Mouse (Mus musculus): Measurements from ENCODE around the gene Chst14. TPM values are rescaled to one million over a fixed set of nuclear protein-coding genes. Genes with fewer than 3 reads are reported as not detected.

Gene Chst14
- 2.5 TPM for polyA plus RNA-seq (2015; fragmentation: Illumina TruSeq; extraction: RNeasy Lipid Tissue Mini Kit (QIAGEN cat#74804); ENCODE audit: low read depth, low replicate concordance)

DNA sequence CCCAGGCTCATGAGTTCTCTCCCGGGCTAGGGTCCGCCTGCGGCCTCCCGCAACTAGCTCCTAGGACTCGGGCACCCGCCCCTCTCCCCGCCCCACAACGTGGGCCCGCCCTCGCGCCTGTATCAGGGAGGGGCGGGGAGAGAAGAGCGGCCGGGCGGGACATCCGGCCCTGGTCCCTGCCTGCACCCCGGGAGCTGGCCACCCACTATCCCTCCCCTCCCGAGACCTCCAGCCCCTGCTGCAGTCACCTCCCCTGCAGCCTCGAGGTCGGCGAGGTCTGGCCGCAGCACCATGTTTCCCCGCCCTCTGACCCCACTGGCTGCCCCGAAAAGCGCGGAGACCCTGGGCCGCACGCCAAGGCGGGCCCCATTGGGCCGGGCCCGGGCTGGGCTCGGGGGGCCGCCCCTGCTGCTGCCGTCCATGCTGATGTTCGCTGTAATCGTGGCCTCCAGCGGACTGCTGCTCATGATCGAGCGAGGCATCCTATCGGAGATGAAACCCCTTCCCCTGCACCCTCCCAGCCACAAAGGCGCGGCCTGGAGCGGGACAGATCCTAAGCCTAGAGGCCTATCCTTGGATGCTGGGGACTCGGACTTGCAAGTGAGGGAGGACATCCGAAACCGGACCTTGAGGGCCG is at the start of gene Chst14:
Gene Chst14, plus strand, starts transcription at position 136 of the 637 bp plus-strand sequence.

DNA sequence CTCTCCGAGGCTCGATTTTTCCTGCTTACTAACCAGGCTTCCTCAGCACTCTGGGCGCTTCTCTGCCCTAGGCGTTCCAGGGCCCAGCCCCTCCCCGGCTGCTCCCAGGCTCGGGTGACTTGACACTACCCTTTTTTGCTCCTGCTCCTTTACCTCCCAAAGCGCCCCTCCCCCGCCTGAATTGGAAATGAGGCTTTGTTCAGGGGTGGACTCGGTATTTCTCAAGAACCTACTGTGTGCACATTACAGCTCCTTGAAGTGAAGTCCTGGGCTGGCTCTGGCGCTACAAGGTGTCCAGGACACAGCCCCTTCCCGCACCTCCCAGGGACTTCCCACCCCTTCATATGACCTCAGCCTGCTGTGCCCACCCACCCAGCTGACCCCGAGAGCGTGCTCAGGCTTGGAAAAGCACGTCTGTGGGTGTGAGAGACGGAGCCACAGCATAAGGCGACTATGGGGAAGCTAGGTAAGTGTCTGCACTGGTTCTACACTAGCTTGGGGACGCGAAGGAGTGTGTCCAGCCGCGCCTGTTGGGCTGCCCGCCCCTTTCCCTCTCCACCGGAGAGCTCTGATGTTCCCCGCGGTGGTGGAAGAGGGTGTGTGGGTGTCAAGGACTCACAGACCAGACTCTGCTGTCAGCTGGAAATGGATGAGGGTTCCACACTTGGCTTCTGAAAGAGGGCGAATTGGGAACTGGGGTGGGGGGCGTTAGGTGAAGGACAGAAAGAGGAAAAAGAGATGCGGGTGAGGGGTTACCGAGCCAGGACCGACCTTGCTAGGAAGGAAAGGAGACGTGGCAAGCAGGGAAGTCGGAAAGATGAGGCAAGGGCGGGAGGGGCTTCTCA is 26.1 kb upstream of the Chst14 start, which contains the start of gene Bahd1:
Gene Bahd1, plus strand, starts transcription at position 397 of the 845 bp plus-strand sequence.

Other genes starting within 250 kb of the Chst14 start
- gene Ankrd63, start 222.5 kb upstream of the Chst14 start, polyA plus RNA-seq (2015; fragmentation: Illumina TruSeq; extraction: RNeasy Lipid Tissue Mini Kit (QIAGEN cat#74804); ENCODE audit: low read depth, low replicate concordance), result 15.3 TPM
- gene Plcb2, start 198.1 kb upstream of the Chst14 start, polyA plus RNA-seq (2015; fragmentation: Illumina TruSeq; extraction: RNeasy Lipid Tissue Mini Kit (QIAGEN cat#74804); ENCODE audit: low read depth, low replicate concordance), result 2.4 TPM
- gene Inafm2, start 180.7 kb upstream of the Chst14 start, polyA plus RNA-seq (2015; fragmentation: Illumina TruSeq; extraction: RNeasy Lipid Tissue Mini Kit (QIAGEN cat#74804); ENCODE audit: low read depth, low replicate concordance), result 25.2 TPM
- 4.2 TPM for gene Ccdc9b, start 163.8 kb upstream of the Chst14 start, polyA plus RNA-seq (2015; fragmentation: Illumina TruSeq; extraction: RNeasy Lipid Tissue Mini Kit (QIAGEN cat#74804); ENCODE audit: low read depth, low replicate concordance)
- gene Phgr1, start 153.7 kb upstream of the Chst14 start, polyA plus RNA-seq (2015; fragmentation: Illumina TruSeq; extraction: RNeasy Lipid Tissue Mini Kit (QIAGEN cat#74804); ENCODE audit: low read depth, low replicate concordance), result not detected
- gene Disp2, start 146.8 kb upstream of the Chst14 start, polyA plus RNA-seq (2015; fragmentation: Illumina TruSeq; extraction: RNeasy Lipid Tissue Mini Kit (QIAGEN cat#74804); ENCODE audit: low read depth, low replicate concordance), result 137 TPM
- 2.0 TPM for gene Knstrn, start 112.5 kb upstream of the Chst14 start, polyA plus RNA-seq (2015; fragmentation: Illumina TruSeq; extraction: RNeasy Lipid Tissue Mini Kit (QIAGEN cat#74804); ENCODE audit: low read depth, low replicate concordance)
- gene Ivd, start 64.5 kb upstream of the Chst14 start, polyA plus RNA-seq (2015; fragmentation: Illumina TruSeq; extraction: RNeasy Lipid Tissue Mini Kit (QIAGEN cat#74804); ENCODE audit: low read depth, low replicate concordance), result 84.6 TPM
- 16.6 TPM for gene Bahd1, start 26.1 kb upstream of the Chst14 start, polyA plus RNA-seq (2015; fragmentation: Illumina TruSeq; extraction: RNeasy Lipid Tissue Mini Kit (QIAGEN cat#74804); ENCODE audit: low read depth, low replicate concordance)
- 74.4 TPM for gene Ccdc32, start 102.9 kb downstream of the Chst14 start, polyA plus RNA-seq (2015; fragmentation: Illumina TruSeq; extraction: RNeasy Lipid Tissue Mini Kit (QIAGEN cat#74804); ENCODE audit: low read depth, low replicate concordance)
- gene Rpusd2, start 108.3 kb downstream of the Chst14 start, polyA plus RNA-seq (2015; fragmentation: Illumina TruSeq; extraction: RNeasy Lipid Tissue Mini Kit (QIAGEN cat#74804); ENCODE audit: low read depth, low replicate concordance), result 4.1 TPM
- gene Knl1, start 120.6 kb downstream of the Chst14 start, polyA plus RNA-seq (2015; fragmentation: Illumina TruSeq; extraction: RNeasy Lipid Tissue Mini Kit (QIAGEN cat#74804); ENCODE audit: low read depth, low replicate concordance), result not detected
- gene Rad51, start 186.3 kb downstream of the Chst14 start, polyA plus RNA-seq (2015; fragmentation: Illumina TruSeq; extraction: RNeasy Lipid Tissue Mini Kit (QIAGEN cat#74804); ENCODE audit: low read depth, low replicate concordance), result 1.5 TPM
- gene Rmdn3, start 230.5 kb downstream of the Chst14 start, polyA plus RNA-seq (2015; fragmentation: Illumina TruSeq; extraction: RNeasy Lipid Tissue Mini Kit (QIAGEN cat#74804); ENCODE audit: low read depth, low replicate concordance), result 54.5 TPM
- 4.4 TPM for gene Gchfr, start 241.3 kb downstream of the Chst14 start, polyA plus RNA-seq (2015; fragmentation: Illumina TruSeq; extraction: RNeasy Lipid Tissue Mini Kit (QIAGEN cat#74804); ENCODE audit: low read depth, low replicate concordance)
- not detected for gene Gm14137, start 248.0 kb downstream of the Chst14 start, polyA plus RNA-seq (2015; fragmentation: Illumina TruSeq; extraction: RNeasy Lipid Tissue Mini Kit (QIAGEN cat#74804); ENCODE audit: low read depth, low replicate concordance)

All from brain, adult 10 weeks (tissue).